Mouse (Mus musculus) liver, adult 10 weeks (tissue): Measurements from ENCODE around the gene 4921509C19Rik. TPM values are rescaled to one million over a fixed set of nuclear protein-coding genes. Genes with fewer than 3 reads are reported as not detected.

Experiments used
- polyA plus RNA-seq: library from polyadenylated mRNA; stranded (reverse); fragments of 350-450 nt; fragmentation: Illumina TruSeq; extraction: RNeasy Lipid Tissue Mini Kit (QIAGEN cat#74804); gene quantifications from one replicate; pipeline ENCODE4 v1.2.3, GENCODE M21; 2014; ENCODE audit warnings: low read depth, low replicate concordance

Gene 4921509C19Rik
- polyA plus RNA-seq, result not detected

GRCm38 (mm10) chr2:151476053-151476452, at the start of gene 4921509C19Rik:
Gene 4921509C19Rik, minus strand, starts transcription at chr2:151476153.

DNA sequence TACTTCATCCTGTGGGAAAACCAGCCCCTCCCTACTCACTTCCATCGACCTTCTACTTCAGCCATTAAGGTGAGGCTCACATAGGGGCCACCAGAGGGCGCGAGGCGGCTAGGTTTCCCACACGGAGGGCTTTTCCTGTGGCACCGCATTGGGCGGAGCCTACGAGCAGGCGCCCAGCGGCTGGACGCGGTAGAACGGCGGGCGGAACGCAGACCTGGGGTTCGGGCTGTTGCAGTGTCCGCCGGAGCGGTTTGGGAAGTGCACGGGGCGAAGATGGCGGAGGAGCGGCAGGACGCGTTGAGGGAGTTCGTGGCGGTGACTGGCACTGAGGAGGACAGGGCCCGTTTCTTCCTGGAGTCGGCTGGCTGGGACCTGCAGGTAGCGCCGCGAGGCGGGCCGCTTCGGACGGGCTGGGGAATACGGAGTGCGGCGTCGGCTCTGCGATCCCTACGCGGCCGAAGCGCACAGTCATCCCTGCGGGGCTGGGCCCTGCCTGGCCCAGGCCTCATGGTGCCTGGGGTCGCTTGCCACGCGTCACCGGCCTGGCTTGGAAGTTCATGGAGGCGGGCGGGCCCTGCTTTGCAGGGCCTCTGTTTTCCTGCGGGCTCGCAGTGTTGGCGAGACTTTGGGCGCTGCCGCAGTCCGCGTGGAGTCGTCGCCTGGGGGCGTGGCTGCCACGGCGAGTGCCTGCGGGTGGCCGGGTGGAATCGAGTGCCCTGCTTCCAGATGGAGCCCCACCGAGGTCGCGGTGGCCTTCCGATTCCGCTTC, 18.3 kb upstream of the 4921509C19Rik start, which contains the start of gene Nsfl1c:
Nsfl1c (plus strand) TSS at position 148 of the 769 bp plus-strand sequence.

Other genes with a start within 250 kb of the 4921509C19Rik start
- 33.1 TPM for gene Nsfl1c, start 18.0 kb upstream of the 4921509C19Rik start, polyA plus RNA-seq
- 52.0 TPM for gene Fkbp1a, start 66.3 kb upstream of the 4921509C19Rik start, polyA plus RNA-seq
- not detected for gene Sdcbp2, start 96.5 kb upstream of the 4921509C19Rik start, polyA plus RNA-seq
- gene Snph, start 156.4 kb upstream of the 4921509C19Rik start, polyA plus RNA-seq, result not detected
- gene Rad21l, start 192.4 kb upstream of the 4921509C19Rik start, polyA plus RNA-seq, result not detected
- gene Tmem74b, start 225.9 kb upstream of the 4921509C19Rik start, polyA plus RNA-seq, result not detected